Mouse (Mus musculus): ENCODE measurements around the gene Arhgap31. TPM values are rescaled to one million over a fixed set of nuclear protein-coding genes. Genes with fewer than 3 reads are reported as not detected.

The Arhgap31 gene
- polyA plus RNA-seq, 1 experiment from 2014 or later = 1.6 TPM

- H3K36me3 ChIP-seq (replicated peaks; ENCODE audit: insufficient read depth, low read length) = no peaks in the 10 kb centered on the region
- no peak overlapping the region for H3K4me3 ChIP-seq (ENCODE audit: low read depth, low read length)
- TF ChIP-seq CTCF (IDR thresholded peaks at IDR 0.05; ENCODE audit: low read depth) (no peak), EP300 (IDR thresholded peaks at IDR 0.05; ENCODE audit: low read depth) (no peak)
- WGBS (ENCODE audit: insufficient replicate concordance) = 67% methylated on average over 6 of the region's 6 CpGs
- H3K9ac ChIP-seq (replicated peaks) = no peak overlapping the region
- no peak overlapping the region for H3K27ac ChIP-seq (ENCODE audit: low read depth)
- no peaks in the 10 kb centered on the region for H3K9me3 ChIP-seq (ENCODE audit: low read length)
- DNase-seq = peak; percentile 7
- no peak overlapping the region for H3K4me2 ChIP-seq (ENCODE audit: low read depth, low read length)
- 0 out of 2 replicates have a peak, but pooled peaks cover 5% of the 10 kb centered on the region for H3K27me3 ChIP-seq (ENCODE audit: insufficient read depth, low read length)
- peaks cover 5% of the 10 kb centered on the region; the same call in 1 of the 2 replicates for H3K4me1 ChIP-seq (ENCODE audit: insufficient read depth)
- ATAC-seq = no peak
Observed at GRCm38 (mm10) chr16:38750803-38751202, 37.7 kb upstream of the Arhgap31 start.

GRCm38 (mm10) chr16:38743941-38744673 lies 31.0 kb upstream of the Arhgap31 start:
- H3K4me2 ChIP-seq (ENCODE audit: low read depth, low read length) = no peak overlapping the region
- H3K9me3 ChIP-seq (ENCODE audit: low read length) = no peaks in the 10 kb centered on the region
- no peaks in the 10 kb centered on the region for H3K36me3 ChIP-seq (replicated peaks; ENCODE audit: insufficient read depth, low read length)
- no peak overlapping the region for H3K9ac ChIP-seq (replicated peaks)
- H3K4me3 ChIP-seq (ENCODE audit: low read depth, low read length) = no peak overlapping the region
- H3K27me3 ChIP-seq (ENCODE audit: insufficient read depth, low read length) = peaks cover 22% of the 10 kb centered on the region
- ATAC-seq (no peak), DNase-seq (peak; percentile 5)
- no peak overlapping the region for H3K27ac ChIP-seq (ENCODE audit: low read depth)
- TF ChIP-seq CTCF (IDR thresholded peaks at IDR 0.05; ENCODE audit: low read depth) = no peak
- no peak for TF ChIP-seq EP300 (IDR thresholded peaks at IDR 0.05; ENCODE audit: low read depth)
- no peaks in the 10 kb centered on the region for H3K4me1 ChIP-seq (ENCODE audit: insufficient read depth)
- WGBS (ENCODE audit: insufficient replicate concordance) = 77% methylated on average over 10 of the region's 10 CpGs

GRCm38 (mm10) chr16:38742659-38743131 lies 29.6 kb upstream of the Arhgap31 start:
- Histone ChIP-seq H3K9me3 (ENCODE audit: low read length) (no peaks in the 10 kb centered on the region), H3K9ac (replicated peaks) (peak overlapping the region; percentile 31; the same call in 1 of the 2 replicates), H3K4me3 (ENCODE audit: low read depth, low read length) (peak overlapping the region; percentile 63), H3K27me3 (ENCODE audit: insufficient read depth, low read length) (peaks cover 20% of the 10 kb centered on the region), H3K4me2 (ENCODE audit: low read depth, low read length) (peak overlapping the region; percentile 80), H3K36me3 (replicated peaks; ENCODE audit: insufficient read depth, low read length) (no peaks in the 10 kb centered on the region), H3K27ac (ENCODE audit: low read depth) (no peak overlapping the region; the same call in 1 of the 2 replicates), H3K4me1 (ENCODE audit: insufficient read depth) (no peaks in the 10 kb centered on the region)
- ATAC-seq = no peak; the same call in 1 of the 2 replicates
- peak; percentile 19 for DNase-seq
- no peak for TF ChIP-seq CTCF (IDR thresholded peaks at IDR 0.05; ENCODE audit: low read depth)
- TF ChIP-seq EP300 (IDR thresholded peaks at IDR 0.05; ENCODE audit: low read depth) = no peak
- WGBS (ENCODE audit: insufficient replicate concordance) = under 1% methylated on average over 13 of the region's 13 CpGs

GRCm38 (mm10) chr16:38742113-38742658 lies 29.1 kb upstream of the Arhgap31 start, which contains the start of gene B4galt4:
Gene B4galt4, plus strand, starts transcription at chr16:38742264.
- peak within 1 kb of the TSS; percentile 31 for H3K9ac ChIP-seq (replicated peaks)
- ATAC-seq (peak; percentile 29; the same call in 1 of the 2 replicates), DNase-seq (peak; percentile 55)
- TF ChIP-seq CTCF (IDR thresholded peaks at IDR 0.05; ENCODE audit: low read depth) (0 out of 2 replicates have a peak, but pooled peaks have one; percentile 5), EP300 (IDR thresholded peaks at IDR 0.05; ENCODE audit: low read depth) (no peak)
- under 1% methylated on average over 50 of the region's 69 CpGs for WGBS (ENCODE audit: insufficient replicate concordance)
- H3K27ac ChIP-seq (ENCODE audit: low read depth) = no peak within 1 kb of the TSS; the same call in 1 of the 2 replicates
- H3K4me3 ChIP-seq (ENCODE audit: low read depth, low read length) = peak within 1 kb of the TSS; percentile 63
- no peaks in the 10 kb centered on the region for H3K4me1 ChIP-seq (ENCODE audit: insufficient read depth)
- no peaks in the 10 kb centered on the region for H3K36me3 ChIP-seq (replicated peaks; ENCODE audit: insufficient read depth, low read length)
- peaks cover 20% of the 10 kb centered on the region for H3K27me3 ChIP-seq (ENCODE audit: insufficient read depth, low read length)
- H3K4me2 ChIP-seq (ENCODE audit: low read depth, low read length) = peak within 1 kb of the TSS; percentile 80
- H3K9me3 ChIP-seq (ENCODE audit: low read length) = no peaks in the 10 kb centered on the region

GRCm38 (mm10) chr16:38741204-38741903 lies 28.3 kb upstream of the Arhgap31 start:
- Histone ChIP-seq H3K27me3 (ENCODE audit: insufficient read depth, low read length) (peaks cover 20% of the 10 kb centered on the region), H3K9ac (replicated peaks) (no peak overlapping the region), H3K4me3 (ENCODE audit: low read depth, low read length) (peak overlapping the region; percentile 63; the same call in 1 of the 2 replicates), H3K36me3 (replicated peaks; ENCODE audit: insufficient read depth, low read length) (no peaks in the 10 kb centered on the region), H3K27ac (ENCODE audit: low read depth) (no peak overlapping the region), H3K9me3 (ENCODE audit: low read length) (no peaks in the 10 kb centered on the region), H3K4me1 (ENCODE audit: insufficient read depth) (no peaks in the 10 kb centered on the region), H3K4me2 (ENCODE audit: low read depth, low read length) (no peak overlapping the region; the same call in 1 of the 2 replicates)
- DNase-seq (peak; percentile 5), ATAC-seq (no peak)
- TF ChIP-seq EP300 (IDR thresholded peaks at IDR 0.05; ENCODE audit: low read depth) = no peak
- 59% methylated on average over 13 of the region's 13 CpGs for WGBS (ENCODE audit: insufficient replicate concordance)

GRCm38 (mm10) chr16:38730921-38731320 lies 17.8 kb upstream of the Arhgap31 start:
- no peak for TF ChIP-seq CTCF (IDR thresholded peaks at IDR 0.05; ENCODE audit: low read depth)
- TF ChIP-seq EP300 (IDR thresholded peaks at IDR 0.05; ENCODE audit: low read depth) = no peak
- no peak for ATAC-seq

More at GRCm38 (mm10) chr16:38730921-38731320, 17.8 kb upstream of the Arhgap31 start:
- no peak overlapping the region for H3K9ac ChIP-seq (replicated peaks)
- WGBS (ENCODE audit: insufficient replicate concordance) = 24% methylated on average over 8 of the region's 8 CpGs
- H3K4me1 ChIP-seq (ENCODE audit: insufficient read depth) = 0 out of 2 replicates have a peak, but pooled peaks cover 6% of the 10 kb centered on the region
- H3K4me2 ChIP-seq (ENCODE audit: low read depth, low read length) = no peak overlapping the region
- H3K27ac ChIP-seq (ENCODE audit: low read depth) = no peak overlapping the region
- H3K9me3 ChIP-seq (ENCODE audit: low read length) = no peaks in the 10 kb centered on the region
- H3K36me3 ChIP-seq (replicated peaks; ENCODE audit: insufficient read depth, low read length) = no peaks in the 10 kb centered on the region
- no peak overlapping the region for H3K4me3 ChIP-seq (ENCODE audit: low read depth, low read length)
- DNase-seq = peak; percentile 28
- peaks cover 5% of the 10 kb centered on the region; the same call in 1 of the 2 replicates for H3K27me3 ChIP-seq (ENCODE audit: insufficient read depth, low read length)

All from liver, postnatal 0 days (tissue).